Mouse (Mus musculus) MEL (cell line): ENCODE data around the gene Tnxb. TPM values are rescaled to one million over a fixed set of nuclear protein-coding genes. Genes with fewer than 3 reads are reported as not detected.

Source experiments
- DNase-seq: peaks from one replicate; pipeline ENCODE4 v3.0.0; 2011; ENCODE audit warnings: low read depth, low spot score
- H3K27ac ChIP-seq: 2 replicates; pipeline ENCODE4 v1.5.1; 2012; ENCODE audit warnings: low read depth, mild to moderate bottlenecking, control low read depth, low read length, moderate library complexity; ENCODE audit not compliant: control insufficient read depth
- H3K27me3 ChIP-seq, 2 experiments: fragments of 150-350 bp in 1 of 2; sonication (generic) in 1 of 2; 2 replicates each; pipeline ENCODE4 v1.6.1; 2012; ENCODE audit warnings: low read length in 2 of 2, mild to moderate bottlenecking in 2 of 2, improper control_type of control experiment in 1 of 2, moderate library complexity in 1 of 2; ENCODE audit not compliant: insufficient read depth in 2 of 2, control insufficient read depth in 1 of 2
- H3K36me3 ChIP-seq, 2 experiments: 2 replicates each; pipeline ENCODE4 v1.6.1; 2012 to 2014; ENCODE audit warnings: low read length in 2 of 2, improper control_type of control experiment in 1 of 2, inconsistent platforms in 1 of 2, mild to moderate bottlenecking in 1 of 2; ENCODE audit not compliant: insufficient read depth in 2 of 2, control insufficient read depth in 1 of 2
- H3K4me1 ChIP-seq, 2 experiments: fragments of 150-350 bp in 1 of 2; sonication (generic) in 1 of 2; 2 replicates each; pipeline ENCODE4 v1.6.1; 2012; ENCODE audit warnings: low read length in 2 of 2, improper control_type of control experiment in 1 of 2, mild to moderate bottlenecking in 1 of 2; ENCODE audit not compliant: insufficient read depth in 2 of 2, control insufficient read depth in 1 of 2
- H3K4me3 ChIP-seq, 2 experiments: fragments of 150-350 bp in 1 of 2; sonication (generic) in 1 of 2; 2 replicates each; pipeline ENCODE4 v1.5.1; 2012; ENCODE audit warnings: low read depth in 2 of 2, low read length in 2 of 2, mild to moderate bottlenecking in 2 of 2, moderate library complexity in 2 of 2, control low read depth in 1 of 2, improper control_type of control experiment in 1 of 2; ENCODE audit not compliant: control insufficient read depth in 1 of 2, insufficient read depth in 1 of 2
- H3K79me2 ChIP-seq: 2 replicates; pipeline ENCODE4 v1.6.1; 2012; ENCODE audit warnings: mild to moderate bottlenecking, low read length, moderate library complexity; ENCODE audit not compliant: control insufficient read depth, poor library complexity, insufficient read depth
- H3K9ac ChIP-seq: 2 replicates; pipeline ENCODE4 v1.6.1; 2012; ENCODE audit warnings: low read depth, mild to moderate bottlenecking, control low read depth, low read length, moderate library complexity; ENCODE audit not compliant: control insufficient read depth, poor library complexity, severe bottlenecking
- H3K9me3 ChIP-seq: fragments of 150-350 bp; sonication (generic); replicated peaks from 2 replicates; pipeline ENCODE4 v1.6.1; 2012; ENCODE audit warnings: mild to moderate bottlenecking, low read length, improper control_type of control experiment, moderate library complexity; ENCODE audit not compliant: insufficient read depth
- BHLHE40 ChIP-seq: IDR thresholded peaks from 2 replicates; pipeline ENCODE4 v1.6.1; 2012; ENCODE audit warnings: low read depth, mild to moderate bottlenecking, inconsistent platforms, low read length, improper control_type of control experiment, borderline replicate concordance
- CTCF ChIP-seq, 3 experiments: IDR thresholded peaks in 2 of 3; conservative IDR thresholded peaks in 1 of 3; 2 replicates each; pipeline ENCODE4 v1.5.1; 2011 to 2012; ENCODE audit warnings: low read length in 3 of 3, low read depth in 2 of 3, mild to moderate bottlenecking in 2 of 3, improper control_type of control experiment in 1 of 3, inconsistent platforms in 1 of 3, mixed read lengths in 1 of 3, moderate library complexity in 1 of 3; ENCODE audit not compliant: control insufficient read depth in 1 of 3, insufficient read depth in 1 of 3, poor library complexity in 1 of 3, severe bottlenecking in 1 of 3
- ELF1 ChIP-seq: IDR thresholded peaks from 2 replicates; pipeline ENCODE4 v1.6.1; 2014; ENCODE audit warnings: low read depth, mild to moderate bottlenecking, inconsistent platforms, low read length, improper control_type of control experiment, moderate library complexity
- EP300 ChIP-seq, 2 experiments: IDR thresholded peaks; 2 replicates each; pipeline ENCODE4 v1.6.1; 2011; ENCODE audit warnings: improper control_type of control experiment in 2 of 2, low read length in 2 of 2, low read depth in 1 of 2, mild to moderate bottlenecking in 1 of 2
- MAX ChIP-seq: IDR thresholded peaks from 2 replicates; pipeline ENCODE4 v1.6.1; 2011; ENCODE audit warnings: low read length, improper control_type of control experiment
- MAZ ChIP-seq: IDR thresholded peaks from 2 replicates; pipeline ENCODE4 v1.6.1; 2012; ENCODE audit warnings: low read depth, mild to moderate bottlenecking, inconsistent platforms, low read length, improper control_type of control experiment
- MEF2A ChIP-seq: IDR thresholded peaks from 2 replicates; pipeline ENCODE4 v1.6.1; 2014; ENCODE audit warnings: low read depth, mild to moderate bottlenecking, inconsistent platforms, low read length, improper control_type of control experiment; ENCODE audit not compliant: poor library complexity, insufficient replicate concordance, severe bottlenecking; ENCODE audit errors: extremely low read depth
- MXI1 ChIP-seq: IDR thresholded peaks from 2 replicates; pipeline ENCODE4 v1.6.1; 2011; ENCODE audit warnings: mild to moderate bottlenecking, low read depth, low read length, improper control_type of control experiment
- MYB ChIP-seq: IDR thresholded peaks from 2 replicates; pipeline ENCODE4 v1.6.1; 2011; ENCODE audit warnings: mild to moderate bottlenecking, low read depth, low read length, improper control_type of control experiment
- POLR2A ChIP-seq, 2 experiments: IDR thresholded peaks; 2 replicates each; pipeline ENCODE4 v1.6.1; 2011 to 2012; ENCODE audit warnings: low read length in 2 of 2, mild to moderate bottlenecking in 2 of 2, control low read depth in 1 of 2, improper control_type of control experiment in 1 of 2, low read depth in 1 of 2, moderate library complexity in 1 of 2; ENCODE audit not compliant: control insufficient read depth in 1 of 2, insufficient read depth in 1 of 2, poor library complexity in 1 of 2
- POLR2AphosphoS5 ChIP-seq: IDR thresholded peaks from 2 replicates; pipeline ENCODE4 v1.6.1; 2012; ENCODE audit warnings: low read depth, borderline replicate concordance, mild to moderate bottlenecking, inconsistent platforms, low read length, moderate library complexity, mixed read lengths
- RAD21 ChIP-seq: IDR thresholded peaks from 2 replicates; pipeline ENCODE4 v1.6.1; 2011; ENCODE audit warnings: mild to moderate bottlenecking, low read depth, low read length, improper control_type of control experiment
- SMC3 ChIP-seq: IDR thresholded peaks from 2 replicates; pipeline ENCODE4 v1.6.1; 2011; ENCODE audit warnings: low read depth, low read length, improper control_type of control experiment
- USF2 ChIP-seq, 2 experiments: IDR thresholded peaks; 2 replicates each; pipeline ENCODE4 v1.6.1; 2011 to 2012; ENCODE audit warnings: improper control_type of control experiment in 2 of 2, low read length in 2 of 2, borderline replicate concordance in 1 of 2, inconsistent platforms in 1 of 2, low read depth in 1 of 2, mild to moderate bottlenecking in 1 of 2; ENCODE audit not compliant: insufficient read depth in 1 of 2
- ZC3H11A ChIP-seq: IDR thresholded peaks from 2 replicates; pipeline ENCODE4 v1.6.1; 2012; ENCODE audit warnings: low read depth, mild to moderate bottlenecking, inconsistent platforms, low read length, improper control_type of control experiment
- ZNF384 ChIP-seq: IDR thresholded peaks from 2 replicates; pipeline ENCODE4 v1.6.1; 2012; ENCODE audit warnings: low read depth, mild to moderate bottlenecking, inconsistent platforms, low read length, improper control_type of control experiment
- polyA plus RNA-seq, 2 experiments: library from polyadenylated mRNA; stranded (reverse) in 1 of 2; unstranded in 1 of 2; fragments of >175 nt in 1 of 2; fragments of >200 nt in 1 of 2; gene quantifications; 2 replicates each; pipeline versions ENCODE4 v1.2.1 to v1.2.4; 2012; ENCODE audit warnings: low replicate concordance in 2 of 2, low read depth in 1 of 2; ENCODE audit not compliant: insufficient read length in 2 of 2, insufficient read depth in 1 of 2, missing spikeins in 1 of 2
- total RNA-seq: library from RNA; depleted of rRNA; stranded (reverse); fragments of 300-350 nt; gene quantifications from 2 replicates; pipeline ENCODE4 v1.2.3, GENCODE M21; 2012

The Tnxb gene
- total and polyA plus RNA-seq, 3 experiments = 0.27 to 0.28 TPM; not detected in 1

DNA sequence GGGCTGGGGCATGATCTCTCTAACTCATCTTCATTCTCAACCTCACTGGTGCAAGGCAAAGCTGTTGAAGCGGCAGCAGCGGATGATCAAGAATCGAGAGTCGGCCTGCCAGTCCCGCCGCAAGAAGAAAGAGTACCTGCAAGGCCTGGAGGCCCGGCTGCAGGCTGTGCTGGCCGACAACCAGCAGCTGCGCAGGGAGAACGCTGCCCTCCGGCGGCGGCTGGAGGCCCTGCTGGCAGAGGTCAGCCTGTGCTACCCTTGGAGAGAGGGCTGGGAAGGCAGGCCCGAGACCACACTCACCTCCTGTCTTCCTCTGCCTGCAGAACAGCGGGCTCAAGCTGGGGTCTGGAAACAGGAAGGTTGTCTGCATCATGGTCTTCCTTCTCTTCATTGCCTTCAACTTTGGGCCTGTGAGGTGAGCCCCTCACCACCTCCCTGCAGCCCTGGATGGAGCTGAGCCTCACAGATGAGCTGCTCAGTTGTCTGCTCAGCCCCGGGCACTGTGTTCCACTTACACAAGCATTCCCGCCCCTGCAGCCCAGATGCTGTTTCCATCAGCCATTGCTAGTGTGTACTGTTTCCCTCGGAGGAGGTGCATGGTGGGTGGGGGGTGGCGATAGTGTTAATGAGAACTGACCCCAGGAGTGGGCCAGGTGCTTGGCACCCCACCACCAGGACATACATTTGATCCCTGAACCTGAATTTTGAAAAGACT, 18.7 kb upstream of the Tnxb start:
- Histone ChIP-seq H3K27ac (no peak overlapping the region), H3K36me3 (peaks cover 0 to 5% of the 10 kb centered on the region in 2 experiments; a peak in 2 of 4 replicates), H3K4me1 (peaks cover 0 to 8% of the 10 kb centered on the region in 2 experiments; a peak in 2 of 4 replicates), H3K9ac (no peak overlapping the region), H3K27me3 (no peaks in the 10 kb centered on the region), H3K9me3 (no peaks in the 10 kb centered on the region), H3K4me3 (no peak overlapping the region), H3K79me2 (peaks cover 15% of the 10 kb centered on the region)
- no peak for TF ChIP-seq USF2 (IDR thresholded peaks at IDR 0.05; ENCODE audit: borderline replicate concordance in 1 of 2, insufficient read depth in 1 of 2, low read depth in 1 of 2, low read length in 2 of 2)
- no peak for TF ChIP-seq POLR2AphosphoS5
- no peak for TF ChIP-seq ZNF384
- TF ChIP-seq MAX = no peak
- no peak for TF ChIP-seq BHLHE40
- TF ChIP-seq CTCF (IDR thresholded peaks at IDR 0.05 in 2 of 3, conservative IDR thresholded peaks at IDR 0.05 in 1 of 3; ENCODE audit: control insufficient read depth in 1 of 3, insufficient read depth in 1 of 3, low read depth in 2 of 3, low read length in 3 of 3, poor library complexity in 1 of 3, severe bottlenecking in 1 of 3) = peak; percentile 30 to 73 (median 51); a peak in 5 of 6 replicates
- no peak for TF ChIP-seq EP300 (IDR thresholded peaks at IDR 0.05; ENCODE audit: low read depth in 1 of 2, low read length in 2 of 2)
- TF ChIP-seq MEF2A = no peak
- peak; percentile 37 for TF ChIP-seq SMC3
- no peak for TF ChIP-seq ZC3H11A
- no peak for TF ChIP-seq MAZ
- no peak for TF ChIP-seq MYB
- TF ChIP-seq ELF1 = no peak
- peak; percentile 23 for TF ChIP-seq RAD21
- no peak for TF ChIP-seq MXI1
- DNase-seq = no peak

DNA sequence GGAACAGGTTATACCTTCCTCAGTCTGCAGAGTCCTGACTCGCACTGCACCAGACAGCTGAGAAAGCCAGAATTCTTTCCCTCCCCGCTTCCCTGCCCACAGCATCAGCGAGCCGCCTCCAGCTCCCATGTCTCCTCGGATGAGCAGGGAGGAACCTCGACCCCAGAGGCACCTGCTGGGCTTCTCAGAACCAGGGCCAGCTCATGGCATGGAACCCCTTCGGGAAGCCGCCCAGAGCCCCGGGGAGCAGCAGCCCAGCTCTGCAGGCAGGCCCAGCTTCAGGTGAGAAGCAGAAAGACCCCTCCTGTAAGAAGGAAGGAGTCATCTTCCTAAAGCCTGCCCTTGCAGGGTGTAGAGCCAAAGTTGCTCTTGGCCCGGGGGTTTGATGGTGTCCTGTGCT, 17.8 kb upstream of the Tnxb start:
- Histone ChIP-seq H3K4me3 (no peak overlapping the region), H3K27ac (no peak overlapping the region), H3K9ac (no peak overlapping the region), H3K9me3 (no peaks in the 10 kb centered on the region), H3K36me3 (peaks cover 0 to 5% of the 10 kb centered on the region in 2 experiments; a peak in 2 of 4 replicates), H3K79me2 (peaks cover 10% of the 10 kb centered on the region), H3K4me1 (peaks cover 0 to 8% of the 10 kb centered on the region in 2 experiments; a peak in 2 of 4 replicates), H3K27me3 (no peaks in the 10 kb centered on the region)
- no peak for DNase-seq
- TF ChIP-seq POLR2A (IDR thresholded peaks at IDR 0.05; ENCODE audit: control insufficient read depth in 1 of 2, insufficient read depth in 1 of 2, low read depth in 1 of 2, low read length in 2 of 2, poor library complexity in 1 of 2) (peak in 1 of 2 experiments; percentile 19; a peak in 1 of 4 replicates), MYB (no peak)
